Mouse (Mus musculus): ENCODE results near the gene Prima1.

Gene Prima1

DNA sequence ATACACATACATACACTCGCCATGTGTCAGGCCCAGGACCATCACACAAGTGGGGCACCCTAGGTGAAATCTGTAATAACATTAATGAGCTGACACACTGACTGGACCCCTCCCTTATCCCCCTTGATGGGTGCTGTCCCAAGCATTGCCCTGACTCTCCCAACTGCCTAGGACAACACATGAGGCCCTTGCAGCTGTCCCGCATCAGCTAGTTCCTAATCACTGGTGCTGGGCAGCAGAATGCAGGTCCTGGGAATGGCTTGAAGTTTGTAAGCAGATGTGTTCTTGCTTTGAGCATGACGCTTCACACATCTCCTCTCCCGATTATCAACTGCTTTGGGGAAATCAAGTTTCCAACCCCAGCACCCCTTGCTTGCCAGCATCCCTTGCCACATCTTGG, 15.8 kb downstream of the Prima1 start:
- ATAC-seq (ENCODE audit: low TSS enrichment): no peak

- ATAC-seq (ENCODE audit: low TSS enrichment): no peak
These were observed 18.3 kb downstream of the Prima1 start for GRCm38 (mm10) chr12:103223671-103224070.

DNA sequence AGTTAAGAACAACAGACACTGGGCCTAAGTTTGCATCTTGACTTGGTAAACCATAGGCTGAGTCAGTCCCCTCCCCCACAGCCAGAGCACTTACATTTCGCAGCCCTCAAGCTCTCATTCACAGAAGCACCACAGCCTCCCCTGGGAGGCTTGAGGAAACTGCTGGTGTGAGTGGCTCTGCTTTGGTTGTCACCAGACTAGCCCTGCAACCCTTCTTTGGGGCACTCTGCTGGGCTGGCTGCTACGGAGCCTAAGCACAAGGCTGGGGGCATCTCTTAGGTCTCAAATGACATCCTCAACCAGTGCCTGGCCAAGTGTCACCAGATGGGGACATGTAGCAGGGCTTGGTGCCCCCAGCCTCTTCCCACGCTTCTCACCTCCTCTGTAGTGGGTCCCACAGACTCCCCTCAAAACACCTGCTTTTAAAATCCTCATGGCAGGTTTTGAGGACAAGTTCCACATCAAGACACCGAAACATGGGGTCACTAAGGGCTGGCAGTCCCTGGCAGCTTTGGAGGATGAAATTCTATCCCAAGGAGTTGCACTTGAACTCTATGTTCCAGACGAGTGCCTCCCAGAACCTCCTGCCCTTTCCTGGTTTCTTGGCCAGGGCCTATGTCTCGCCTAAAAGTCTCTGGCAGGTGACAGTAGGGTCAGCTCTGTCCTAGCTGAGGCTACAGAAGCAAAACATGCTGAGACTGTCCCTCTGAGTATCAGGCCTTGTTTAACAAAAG, 25.9 kb downstream of the Prima1 start:
- no peak for ATAC-seq (ENCODE audit: low TSS enrichment)

DNA sequence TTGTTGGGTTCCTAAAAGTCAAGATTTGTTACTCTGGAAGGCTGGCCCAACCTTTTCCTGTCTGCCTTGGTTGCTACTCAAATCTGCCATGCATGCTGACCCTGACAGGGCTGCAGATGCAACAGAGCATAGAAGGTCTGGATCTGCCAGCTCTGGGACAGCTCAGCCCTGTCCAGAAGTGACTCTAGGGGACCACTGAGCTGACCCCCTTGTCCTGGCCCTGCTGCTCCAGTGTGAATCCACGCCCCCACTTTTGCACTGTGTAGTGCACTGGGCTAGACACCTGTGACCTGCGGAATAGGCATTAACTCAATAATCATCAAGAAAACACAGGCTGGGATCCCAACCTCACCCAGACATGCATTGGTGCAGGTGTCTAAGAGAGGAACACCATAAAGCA, 27.2 kb downstream of the Prima1 start:
- no peak for ATAC-seq (ENCODE audit: low TSS enrichment)

- 0 out of 2 replicates have a peak, but pooled peaks have one; percentile 29 for ATAC-seq (ENCODE audit: low TSS enrichment)
These were observed 27.7 kb downstream of the Prima1 start for GRCm38 (mm10) chr12:103214270-103214669.

GRCm38 (mm10) chr12:103213591-103213990, 28.4 kb downstream of the Prima1 start:
- no peak for ATAC-seq (ENCODE audit: low TSS enrichment)

DNA sequence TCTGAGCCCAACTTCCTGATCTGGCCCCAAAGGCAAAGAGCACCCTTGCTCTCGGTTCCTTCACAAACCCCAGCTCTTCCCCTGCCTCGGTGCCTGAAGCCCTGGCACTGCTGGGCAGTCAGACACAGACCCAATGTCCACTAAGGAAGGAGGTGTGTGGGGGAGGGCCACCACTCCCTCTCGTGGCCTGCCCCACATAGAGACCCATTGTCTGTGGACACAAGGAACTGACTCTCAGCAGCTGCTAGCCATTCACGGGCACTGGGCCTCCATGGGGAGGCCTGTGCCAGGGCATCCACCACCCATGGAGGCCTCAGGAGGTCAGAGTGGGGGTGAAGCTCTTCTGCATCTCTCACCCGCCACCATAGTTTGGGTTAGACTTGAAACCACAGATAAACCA, 30.9 kb downstream of the Prima1 start:
- ATAC-seq (ENCODE audit: low TSS enrichment): peak; percentile 82

GRCm38 (mm10) chr12:103209581-103209980, 32.4 kb downstream of the Prima1 start:
- ATAC-seq (ENCODE audit: low TSS enrichment): no peak

DNA sequence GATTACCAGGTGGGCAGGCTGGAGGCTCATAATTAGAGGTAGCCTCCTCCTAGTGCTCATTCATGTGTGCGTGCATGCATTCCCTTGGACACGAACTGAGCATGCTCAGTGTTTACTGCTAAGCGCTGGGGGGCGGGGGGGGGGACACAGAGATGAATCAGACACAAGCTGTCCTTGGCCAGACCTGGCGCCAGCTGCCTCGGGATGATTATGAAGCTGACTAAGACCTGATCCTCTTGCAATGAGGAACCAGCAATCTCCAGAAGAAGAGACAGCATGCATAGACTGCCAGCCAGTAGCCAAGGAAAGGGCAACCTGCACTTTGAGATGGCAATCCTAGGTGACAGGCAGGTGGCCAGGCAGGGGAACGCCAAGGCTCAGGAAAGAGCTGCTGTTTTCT, 36.4 kb downstream of the Prima1 start:
- ATAC-seq (ENCODE audit: low TSS enrichment): peak; percentile 70

DNA sequence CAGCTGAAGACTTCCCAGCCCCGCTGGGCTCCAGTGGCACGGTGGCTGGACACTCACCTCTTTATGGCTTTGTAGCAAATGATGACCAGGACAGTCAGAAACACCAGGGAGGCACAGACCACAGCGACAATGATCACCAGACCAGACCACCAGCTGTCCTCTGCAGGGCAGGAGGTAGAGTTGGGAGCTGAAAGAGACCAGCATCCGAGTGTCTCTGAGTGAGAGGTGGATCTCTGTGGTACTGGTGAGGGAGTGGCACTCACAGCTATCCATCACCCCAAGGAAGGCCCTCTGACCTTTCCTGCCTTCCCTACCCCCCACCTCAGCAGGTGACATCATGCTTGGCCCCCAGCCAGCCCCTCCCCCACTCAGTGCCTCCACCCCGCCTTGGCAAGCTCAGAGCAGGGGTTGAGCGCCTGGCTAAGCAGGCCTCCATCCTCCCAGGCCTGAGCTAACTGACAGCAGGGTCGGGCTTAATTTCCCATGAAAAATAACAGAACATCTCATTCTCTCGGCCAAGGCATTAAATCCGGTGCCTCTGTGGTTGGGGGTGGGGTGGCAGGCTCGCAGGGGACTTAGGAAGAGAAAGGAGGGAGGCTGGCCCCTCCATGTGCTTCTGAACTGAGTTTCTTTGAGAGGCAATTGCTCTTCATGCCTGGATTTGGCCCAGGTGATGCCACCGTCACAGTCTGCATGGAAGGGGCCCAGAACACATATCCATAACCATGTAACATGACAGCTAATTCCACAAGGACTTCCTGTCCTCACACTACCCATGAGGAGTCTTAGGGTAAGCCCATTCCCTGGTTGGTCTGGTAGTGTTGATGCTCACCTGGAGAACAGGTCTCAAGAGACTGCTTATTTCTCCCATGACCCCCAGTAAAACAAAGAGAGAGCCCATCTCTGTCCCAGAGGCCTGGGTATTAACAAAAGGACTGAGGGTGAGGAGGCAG, 39.1 kb downstream of the Prima1 start:
- ATAC-seq (ENCODE audit: low TSS enrichment): no peak

GRCm38 (mm10) chr12:103192996-103193395, 49.0 kb downstream of the Prima1 start:
- no peak for ATAC-seq (ENCODE audit: low TSS enrichment)

- ATAC-seq (ENCODE audit: low TSS enrichment): peak; percentile 90
These were observed 52.2 kb downstream of the Prima1 start for GRCm38 (mm10) chr12:103189771-103190170.

- no peak for ATAC-seq (ENCODE audit: low TSS enrichment)
These were observed 53.7 kb downstream of the Prima1 start for GRCm38 (mm10) chr12:103188223-103188622.

GRCm38 (mm10) chr12:103187020-103187419, 54.9 kb downstream of the Prima1 start:
- ATAC-seq (ENCODE audit: low TSS enrichment): no peak

- no peak for ATAC-seq (ENCODE audit: low TSS enrichment)
These were observed 58.9 kb downstream of the Prima1 start for GRCm38 (mm10) chr12:103183057-103183456.

DNA sequence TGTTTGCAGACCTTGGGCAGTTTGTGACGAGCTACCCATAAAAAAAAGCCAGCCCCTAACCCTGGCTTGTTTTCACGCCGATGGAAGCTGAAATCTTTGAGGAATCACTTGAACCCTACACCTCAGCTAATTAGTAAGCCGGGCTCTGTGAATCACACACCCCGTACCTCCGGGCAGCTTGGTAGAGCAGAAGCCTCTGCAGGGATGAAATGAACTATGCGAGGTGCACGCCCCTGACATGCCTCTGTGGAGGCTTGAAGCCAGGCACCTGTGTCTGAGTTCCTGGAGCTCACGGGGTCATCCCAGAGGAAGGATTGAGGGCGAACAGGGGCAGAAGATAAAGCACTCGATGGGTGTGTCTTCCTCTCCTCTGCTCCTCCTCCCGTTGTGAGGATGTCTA, 73.1 kb downstream of the Prima1 start:
- ATAC-seq (ENCODE audit: low TSS enrichment): no peak

DNA sequence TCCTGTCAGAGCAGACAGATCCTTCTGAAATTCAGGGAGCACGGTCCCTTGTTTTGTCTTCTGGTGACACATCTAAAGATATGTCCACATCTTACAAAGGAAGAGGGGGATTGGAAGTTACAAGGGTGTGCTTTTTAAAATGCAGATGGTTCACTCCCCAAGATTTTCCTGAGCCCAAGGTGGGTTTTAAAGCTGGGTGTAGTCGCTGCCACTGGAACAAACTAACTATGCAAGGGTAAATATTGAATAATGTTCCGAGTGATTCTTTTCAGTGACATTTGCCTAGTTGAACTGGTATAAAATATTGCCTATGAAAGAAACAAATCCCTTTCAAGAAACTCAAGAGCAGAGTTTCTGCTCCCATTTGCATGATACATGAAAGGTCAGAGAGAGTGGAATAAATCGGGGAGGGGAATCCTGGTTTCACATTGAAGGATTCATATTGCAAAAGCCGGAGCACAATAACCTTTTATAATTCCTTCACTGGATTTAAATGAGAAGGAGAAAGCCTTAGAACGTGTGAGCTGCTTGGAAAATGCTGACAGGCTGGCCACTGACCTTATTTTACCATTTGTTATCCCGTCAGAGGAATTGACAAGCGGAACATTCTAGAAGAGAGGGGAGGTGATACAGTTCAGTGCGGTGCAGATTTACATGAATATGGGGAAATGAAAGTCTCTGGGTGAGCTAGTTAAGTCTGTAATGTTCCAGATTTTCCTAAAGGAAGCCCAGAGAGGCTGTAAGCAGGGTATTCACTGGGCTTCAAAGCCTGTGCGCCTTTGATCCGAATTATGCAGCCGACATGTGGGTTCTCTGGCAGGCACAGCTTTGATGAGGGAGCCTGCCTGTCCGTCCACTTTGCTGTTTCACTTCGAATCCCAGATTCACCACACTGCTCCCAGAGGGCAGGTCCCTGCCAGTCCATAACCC, 77.6 kb downstream of the Prima1 start:
- ATAC-seq (ENCODE audit: low TSS enrichment): no peak

GRCm38 (mm10) chr12:103163596-103163995, 78.4 kb downstream of the Prima1 start:
- no peak for ATAC-seq (ENCODE audit: low TSS enrichment)

DNA sequence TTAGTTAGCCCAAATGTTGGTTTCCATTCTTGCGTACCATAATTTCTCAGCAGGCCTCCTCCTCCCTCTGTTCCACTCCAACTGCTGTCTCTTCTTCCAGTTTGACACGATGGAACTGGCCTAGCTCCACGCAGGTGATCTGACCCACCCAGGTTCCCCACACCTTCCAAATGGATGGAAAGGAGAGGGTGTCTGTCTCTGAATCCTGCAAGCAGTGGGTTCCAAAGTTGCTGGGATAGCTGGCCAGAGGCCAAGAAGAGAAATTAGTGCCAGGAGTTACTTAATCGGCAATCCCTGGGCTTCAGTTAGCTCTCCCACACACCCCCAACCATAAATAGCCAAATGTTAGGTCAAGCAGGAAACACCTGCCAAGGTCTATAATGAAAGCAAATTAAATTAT, 81.2 kb downstream of the Prima1 start:
- no peak for ATAC-seq (ENCODE audit: low TSS enrichment)

DNA sequence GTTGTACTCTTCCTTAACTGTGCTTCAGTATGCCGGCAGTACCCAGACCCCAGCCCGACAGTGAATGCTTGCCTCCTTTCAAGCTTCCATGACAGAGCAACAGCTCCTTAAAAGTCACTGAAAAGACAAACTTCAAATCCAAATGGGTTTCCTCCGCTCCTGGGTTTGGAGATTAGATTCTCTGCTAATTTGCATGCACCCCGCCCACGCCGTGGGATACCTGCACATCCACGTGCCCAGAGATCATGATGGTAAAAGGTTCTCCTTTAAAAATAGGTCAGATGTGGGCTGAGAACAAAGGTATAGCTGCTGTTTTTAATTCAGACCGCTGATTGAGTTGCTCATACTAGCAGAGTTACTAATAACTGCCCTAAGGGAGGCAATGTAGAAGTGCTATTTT, 82.9 kb downstream of the Prima1 start:
- ATAC-seq (ENCODE audit: low TSS enrichment): no peak

GRCm38 (mm10) chr12:103157129-103157910, 84.6 kb downstream of the Prima1 start:
- no peak for ATAC-seq (ENCODE audit: low TSS enrichment)
